ENCODE assay signal across 17 mouse cellular contexts in genomic region chr19:45028746-45029145, GRCm38 (mm10). TPM values are rescaled to one million over a fixed set of nuclear protein-coding genes. Genes with fewer than 3 reads are reported as not detected.
DNase-seq lines count a peak whose midpoint lies in the region; ATAC-seq and TF ChIP-seq lines count a peak whose summit lies in the region.
"Had no signal": no experiment of that assay in that cellular context is flagged by ENCODE, and none has a peak within 500 bp of the region (broad histone marks: within the 10 kb centered on the region; RNA-seq: fewer than 3 reads in every experiment).

No protein-coding gene starts in this region.

- TF ChIP-seq EP300 in liver, postnatal 0 days (IDR thresholded peaks at IDR 0.05; ENCODE audit: low read depth), result no peak

- TF ChIP-seq CTCF in liver, postnatal 0 days (IDR thresholded peaks at IDR 0.05; ENCODE audit: low read depth), result no peak

- ATAC-seq in heart, embryonic 12.5 days (ENCODE audit: insufficient number of reproducible peaks, low FRiP score), result no peak
- ATAC-seq in liver, embryonic 12.5 days, result no peak
- ATAC-seq in liver, postnatal 0 days, result no peak

- 56% methylated on average over 19 of the region's 19 CpGs for WGBS in heart, embryonic 12.5 days
- 60% methylated on average over 19 of the region's 19 CpGs for WGBS in liver, embryonic 12.5 days (ENCODE audit: insufficient replicate concordance)
- WGBS in liver, postnatal 0 days (ENCODE audit: insufficient replicate concordance), result 67% methylated on average over 19 of the region's 19 CpGs

- H3K9me3 ChIP-seq in heart, embryonic 12.5 days (replicated peaks), result no peaks in the 10 kb centered on the region
- H3K9me3 ChIP-seq in liver, embryonic 12.5 days (replicated peaks), result no peaks in the 10 kb centered on the region
- no peaks in the 10 kb centered on the region for H3K9me3 ChIP-seq in liver, postnatal 0 days (ENCODE audit: low read length)
- H3K9me3 ChIP-seq: limb, embryonic 13.5 days had no signal

- H3K4me1 ChIP-seq in heart, embryonic 12.5 days (replicated peaks), result peaks cover 41% of the 10 kb centered on the region
- H3K4me1 ChIP-seq in liver, embryonic 12.5 days, result peaks cover 18% of the 10 kb centered on the region
- peaks cover 6% of the 10 kb centered on the region; the same call in 1 of the 2 replicates for H3K4me1 ChIP-seq in liver, postnatal 0 days (ENCODE audit: insufficient read depth)

- intact Hi-C loops in heart, postnatal 10 days (cut with DNase I), result no loop called here

- H3K4me3 ChIP-seq in heart, embryonic 12.5 days, result no peak overlapping the region
- H3K4me3 ChIP-seq in liver, embryonic 12.5 days, result no peak overlapping the region
- no peak overlapping the region for H3K4me3 ChIP-seq in liver, postnatal 0 days (ENCODE audit: low read depth, low read length)
- H3K4me3 ChIP-seq: erythroblast, embryonic 14.5 days; limb, embryonic 13.5 days had no signal

- DNase-seq in adrenal gland, adult 2 months, result peak; percentile 30
- no peak for DNase-seq in adrenal gland, postnatal 10 days
- DNase-seq in heart, postnatal 10 days, result no peak
- DNase-seq in ovary, postnatal 36 days (ENCODE audit: low spot score), result peak; percentile 42
- no peak for DNase-seq in ovary, postnatal 10 days (ENCODE audit: low spot score)
- DNase-seq in liver, postnatal 0 days, result no peak
- DNase-seq: adrenal gland, postnatal 36 days; embryo, embryonic 11 days; kidney, postnatal 25 days; layer of hippocampus, postnatal 36 days; lung, adult 2 months; right cerebral cortex, postnatal 25 days had no signal

- no peaks in the 10 kb centered on the region for H3K27me3 ChIP-seq in heart, embryonic 12.5 days (replicated peaks)
- H3K27me3 ChIP-seq in liver, embryonic 12.5 days (replicated peaks), result peaks cover 10% of the 10 kb centered on the region; the same call in 1 of the 2 replicates
- no peaks in the 10 kb centered on the region for H3K27me3 ChIP-seq in liver, postnatal 0 days (ENCODE audit: insufficient read depth, low read length)
- H3K27me3 ChIP-seq: limb, embryonic 13.5 days had no signal

- H3K4me2 ChIP-seq in heart, embryonic 12.5 days, result 0 out of 2 replicates have a peak overlapping the region, but pooled peaks have one; percentile 14
- no peak overlapping the region for H3K4me2 ChIP-seq in liver, embryonic 12.5 days
- no peak overlapping the region for H3K4me2 ChIP-seq in liver, postnatal 0 days (ENCODE audit: low read depth, low read length)
- H3K4me2 ChIP-seq: limb, embryonic 13.5 days had no signal

- H3K27ac ChIP-seq in heart, embryonic 12.5 days (ENCODE audit: poor library complexity, severe bottlenecking), result no peak overlapping the region; the same call in 1 of the 2 replicates
- H3K27ac ChIP-seq in liver, embryonic 12.5 days, result no peak overlapping the region
- H3K27ac ChIP-seq in liver, postnatal 0 days (ENCODE audit: low read depth), result no peak overlapping the region
- H3K27ac ChIP-seq: limb, embryonic 13.5 days; macrophage had no signal

- H3K36me3 ChIP-seq in heart, embryonic 12.5 days, result peaks cover 49% of the 10 kb centered on the region
- H3K36me3 ChIP-seq in liver, embryonic 12.5 days, result peaks cover 39% of the 10 kb centered on the region
- H3K36me3 ChIP-seq in liver, postnatal 0 days (replicated peaks; ENCODE audit: insufficient read depth, low read length), result 0 out of 2 replicates have a peak, but pooled peaks cover 8% of the 10 kb centered on the region

- H3K9ac ChIP-seq in heart, embryonic 12.5 days, result 0 out of 2 replicates have a peak overlapping the region, but pooled peaks have one; percentile 8
- no peak overlapping the region for H3K9ac ChIP-seq in liver, embryonic 12.5 days
- no peak overlapping the region for H3K9ac ChIP-seq in liver, postnatal 0 days (replicated peaks)
- H3K9ac ChIP-seq: limb, embryonic 13.5 days had no signal

RNA-seq across cellular contexts. Expression of gene Lzts2, which starts 14.5 kb away (rescaled TPM):
- total RNA-seq in adrenal gland, adult 2 months (2021), result 100 to 1,000 TPM in 1 of 2 experiments, 10 to 100 TPM in 1; 52.8 to 111 TPM
- 313 and 342 TPM in 2 replicates for polyA plus RNA-seq in adrenal gland, adult 2 months (2012; rRNA removed)
- 10 to 100 TPM; 63.1 to 77.8 TPM for total RNA-seq in adrenal gland, postnatal 10 days (2021)
- 58.3 and 58.5 TPM in 2 replicates for polyA plus RNA-seq in heart, embryonic 12.5 days (2016; fragmentation: Nextera tagmentation; extraction: Ambion mirVana)
- 10 to 100 TPM; 60.9 to 77.8 TPM for total RNA-seq in heart, postnatal 10 days (2021)
- polyA plus RNA-seq in liver, embryonic 12.5 days (2016; fragmentation: Nextera tagmentation; extraction: Ambion mirVana), result 18.3 and 19.6 TPM in 2 replicates
- 5.7 and 7.2 TPM in 2 replicates for polyA plus RNA-seq in liver, postnatal 0 days (2015; fragmentation: Nextera tagmentation; extraction: Ambion mirVana)

RNA-seq across cellular contexts. Expression of gene Pdzd7, which starts 16.8 kb away (rescaled TPM):
- under 1 TPM in 1 of 2 experiments, not detected in 1; 0.09 TPM for total RNA-seq in adrenal gland, adult 2 months (2021)
- 0.62 and 0.65 TPM in 2 replicates for polyA plus RNA-seq in adrenal gland, adult 2 months (2012; rRNA removed)
- total RNA-seq in adrenal gland, postnatal 10 days (2021), result under 1 TPM; 0.21 to 0.48 TPM
- 0.09 and 0.18 TPM in 2 replicates for polyA plus RNA-seq in heart, embryonic 12.5 days (2016; fragmentation: Nextera tagmentation; extraction: Ambion mirVana)
- total RNA-seq in heart, postnatal 10 days (2021), result under 1 TPM in 1 of 2 experiments, not detected in 1; 0.22 TPM
- not detected in 2 replicates for polyA plus RNA-seq in liver, embryonic 12.5 days (2016; fragmentation: Nextera tagmentation; extraction: Ambion mirVana)
- not detected in 2 replicates for polyA plus RNA-seq in liver, postnatal 0 days (2015; fragmentation: Nextera tagmentation; extraction: Ambion mirVana)
- polyA plus RNA-seq: erythroblast, embryonic 14.5 days; macrophage had no signal

RNA-seq across cellular contexts. Expression of gene Sfxn3, which starts 18.6 kb away (rescaled TPM):
- 10 to 100 TPM; 51.2 to 89.3 TPM for total RNA-seq in adrenal gland, adult 2 months (2021)
- polyA plus RNA-seq in adrenal gland, adult 2 months (2012; rRNA removed), result 45.9 and 65.5 TPM in 2 replicates
- 10 to 100 TPM; 39.3 to 51.5 TPM for total RNA-seq in adrenal gland, postnatal 10 days (2021)
- 20.4 and 21.3 TPM in 2 replicates for polyA plus RNA-seq in heart, embryonic 12.5 days (2016; fragmentation: Nextera tagmentation; extraction: Ambion mirVana)
- 10 to 100 TPM; 21.8 to 23.9 TPM for total RNA-seq in heart, postnatal 10 days (2021)
- 4.1 TPM in 2 replicates for polyA plus RNA-seq in liver, embryonic 12.5 days (2016; fragmentation: Nextera tagmentation; extraction: Ambion mirVana)
- polyA plus RNA-seq in liver, postnatal 0 days (2015; fragmentation: Nextera tagmentation; extraction: Ambion mirVana), result 2.5 and 2.8 TPM in 2 replicates

RNA-seq across cellular contexts. Expression of gene Mrpl43, which starts 22.5 kb away (rescaled TPM):
- total RNA-seq in adrenal gland, adult 2 months (2021), result 10 to 100 TPM; 45.2 to 55.1 TPM
- polyA plus RNA-seq in adrenal gland, adult 2 months (2012; rRNA removed), result 196 and 208 TPM in 2 replicates
- total RNA-seq in adrenal gland, postnatal 10 days (2021), result 10 to 100 TPM; 50.0 to 58.3 TPM
- 60.1 and 66.8 TPM in 2 replicates for polyA plus RNA-seq in heart, embryonic 12.5 days (2016; fragmentation: Nextera tagmentation; extraction: Ambion mirVana)
- total RNA-seq in heart, postnatal 10 days (2021), result 10 to 100 TPM; 49.1 to 51.6 TPM
- 45.8 and 47.6 TPM in 2 replicates for polyA plus RNA-seq in liver, embryonic 12.5 days (2016; fragmentation: Nextera tagmentation; extraction: Ambion mirVana)
- polyA plus RNA-seq in liver, postnatal 0 days (2015; fragmentation: Nextera tagmentation; extraction: Ambion mirVana), result 43.6 and 43.8 TPM in 2 replicates

RNA-seq across cellular contexts. Expression of gene Twnk, which starts 23.3 kb away (rescaled TPM):
- 10 to 100 TPM; 24.7 to 37.1 TPM for total RNA-seq in adrenal gland, adult 2 months (2021)
- 7.5 and 9.6 TPM in 2 replicates for polyA plus RNA-seq in adrenal gland, adult 2 months (2012; rRNA removed)
- total RNA-seq in adrenal gland, postnatal 10 days (2021), result 10 to 100 TPM; 26.2 to 29.5 TPM
- polyA plus RNA-seq in heart, embryonic 12.5 days (2016; fragmentation: Nextera tagmentation; extraction: Ambion mirVana), result 19.2 and 19.5 TPM in 2 replicates
- total RNA-seq in heart, postnatal 10 days (2021), result 10 to 100 TPM; 16.6 to 19.1 TPM
- polyA plus RNA-seq in liver, embryonic 12.5 days (2016; fragmentation: Nextera tagmentation; extraction: Ambion mirVana), result 18.5 and 20.9 TPM in 2 replicates
- polyA plus RNA-seq in liver, postnatal 0 days (2015; fragmentation: Nextera tagmentation; extraction: Ambion mirVana), result 9.9 and 10.6 TPM in 2 replicates

Comparison
In these comparisons a context has a peak if more than half of its experiments do, and no peak if none do; other contexts are left out.
1. DNase-seq: peak in adrenal gland, adult 2 months (single experiment) and ovary, postnatal 36 days (single experiment); none in adrenal gland, postnatal 10 days (single experiment), heart, postnatal 10 days (0 of 2), ovary, postnatal 10 days (single experiment) and liver, postnatal 0 days (single experiment).